In the genomic region with DNA sequence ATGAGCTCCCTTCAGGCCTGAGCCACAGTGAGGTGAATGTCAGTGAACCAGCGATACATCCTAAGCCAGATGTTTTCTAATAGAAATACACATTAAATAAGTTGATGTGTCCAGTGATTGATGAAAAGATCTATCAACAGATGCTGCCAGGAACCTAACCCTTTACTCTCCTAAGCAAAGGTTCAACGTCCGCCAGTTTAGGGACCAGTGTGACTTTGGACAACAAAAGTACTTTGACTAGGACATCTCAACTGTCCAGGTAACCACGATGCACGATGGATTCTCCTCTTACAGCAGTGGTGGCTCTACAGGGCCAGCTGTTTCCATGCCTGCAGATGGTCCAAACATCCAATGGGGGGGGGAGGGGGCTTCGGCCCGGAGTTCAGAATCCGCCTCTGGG, we compare ENCODE assay signal across 27 mouse cellular contexts. TPM values are rescaled to one million over a fixed set of nuclear protein-coding genes. Genes with fewer than 3 reads are reported as not detected.
DNase-seq lines count a peak whose midpoint lies in the region; ATAC-seq and TF ChIP-seq lines count a peak whose summit lies in the region.
"Had no signal": no experiment of that assay in that cellular context is flagged by ENCODE, and none has a peak within 500 bp of the region (broad histone marks: within the 10 kb centered on the region; RNA-seq: fewer than 3 reads in every experiment).

No protein-coding gene starts in this region.

- TF ChIP-seq EP300 in heart, adult 2 months (IDR thresholded peaks at IDR 0.05; ENCODE audit: insufficient read depth, low read depth, low read length) = no peak

- peaks cover 1% of the 10 kb centered on the region; the same call in 1 of the 2 replicates for H3K79me2 ChIP-seq in heart, adult 2 months (replicated peaks; ENCODE audit: control insufficient read depth, insufficient read depth, low read length)
- peaks cover 66% of the 10 kb centered on the region for H3K79me2 ChIP-seq in liver, adult 2 months (ENCODE audit: control insufficient read depth, insufficient read depth, low read length)

- no peak for DNase-seq in gastrocnemius, adult 2 months
- no peak for DNase-seq in gastrocnemius, postnatal 25 days
- DNase-seq in heart, adult 2 months = no peak
- no peak for DNase-seq in heart, adult 9 months (ENCODE audit: low spot score in 2 of 2)
- peak; percentile 82 for DNase-seq in liver, adult 2 months (ENCODE audit: extremely low read depth, low read depth, low spot score)
- DNase-seq: adrenal gland, adult 8-10 months; B cell, adult 2 months; cerebellum, adult 11 months; cerebellum, adult 18-20 months; cerebellum, adult 8-10 months; cerebellum, adult 9-11 months; cerebellum, postnatal 14 days; cerebellum, postnatal 36 days; embryo, embryonic 11 days had no signal

- no peak overlapping the region for H3K4me3 ChIP-seq in gastrocnemius, adult 2 months
- H3K4me3 ChIP-seq in heart, adult 2 months = no peak overlapping the region
- no peak overlapping the region for H3K4me3 ChIP-seq in liver, adult 2 months (ENCODE audit: insufficient read depth, low read depth, low read length)
- no peak overlapping the region for H3K4me3 ChIP-seq in liver, embryonic 12.5 days
- H3K4me3 ChIP-seq: embryonic facial prominence, embryonic 13.5 days; embryonic facial prominence, embryonic 15.5 days; erythroblast, embryonic 14.5 days; forebrain, embryonic 10.5 days; forebrain, embryonic 12.5 days had no signal

- H3K27me3 ChIP-seq in heart, adult 2 months (ENCODE audit: control insufficient read depth, insufficient read depth, low read length) = no peaks in the 10 kb centered on the region
- H3K27me3 ChIP-seq in liver, adult 2 months (ENCODE audit: control insufficient read depth, insufficient read depth, low read length) = no peaks in the 10 kb centered on the region
- no peaks in the 10 kb centered on the region for H3K27me3 ChIP-seq in liver, embryonic 12.5 days (replicated peaks)
- H3K27me3 ChIP-seq: CH12.LX; embryonic facial prominence, embryonic 13.5 days; embryonic facial prominence, embryonic 15.5 days; Patski had no signal

- no peaks in the 10 kb centered on the region for H3K9me3 ChIP-seq in liver, embryonic 12.5 days (replicated peaks)
- H3K9me3 ChIP-seq: embryonic facial prominence, embryonic 13.5 days; embryonic facial prominence, embryonic 15.5 days; forebrain, embryonic 10.5 days; forebrain, embryonic 12.5 days; G1E had no signal

- no peak overlapping the region for H3K4me2 ChIP-seq in liver, embryonic 12.5 days
- H3K4me2 ChIP-seq: embryonic facial prominence, embryonic 13.5 days; embryonic facial prominence, embryonic 15.5 days; forebrain, embryonic 12.5 days had no signal

- no peak overlapping the region for H3K9ac ChIP-seq in heart, adult 2 months (ENCODE audit: low read depth, low read length)
- no peak overlapping the region for H3K9ac ChIP-seq in liver, adult 2 months (ENCODE audit: low read depth, low read length)
- H3K9ac ChIP-seq in liver, embryonic 12.5 days = no peak overlapping the region
- H3K9ac ChIP-seq: embryonic facial prominence, embryonic 13.5 days; embryonic facial prominence, embryonic 15.5 days; forebrain, embryonic 12.5 days had no signal

- ATAC-seq in liver, embryonic 12.5 days = no peak
- ATAC-seq: activated CD4-positive, CD25-positive, alpha-beta regulatory T cell, adult 4 months; CD4-positive, CD25-positive, alpha-beta regulatory T cell, adult 4 months; forebrain, embryonic 14.5 days; forebrain, embryonic 16.5 days; Patski had no signal

- 95% methylated on average over 8 of the region's 8 CpGs for WGBS in heart, adult 2 months
- 51% methylated on average over 8 of the region's 8 CpGs for WGBS in liver, adult 2 months
- WGBS in liver, embryonic 12.5 days (ENCODE audit: insufficient replicate concordance) = 84% methylated on average over 8 of the region's 8 CpGs

- H3K27ac ChIP-seq in gastrocnemius, adult 2 months = peak overlapping the region; percentile 74
- H3K27ac ChIP-seq in heart, adult 2 months = peak overlapping the region; percentile 45; the same call in 1 of the 2 replicates
- H3K27ac ChIP-seq in liver, adult 2 months (replicated peaks; ENCODE audit: insufficient read depth, low read depth, low read length) = no peak overlapping the region; the same call in 1 of the 2 replicates
- H3K27ac ChIP-seq in liver, embryonic 12.5 days = no peak overlapping the region
- H3K27ac ChIP-seq: embryonic facial prominence, embryonic 13.5 days; embryonic facial prominence, embryonic 15.5 days; forebrain, embryonic 10.5 days; forebrain, embryonic 12.5 days had no signal

- TF ChIP-seq CTCF in gastrocnemius, adult 2 months (IDR thresholded peaks at IDR 0.05) = no peak
- no peak for TF ChIP-seq CTCF in heart, adult 2 months (IDR thresholded peaks at IDR 0.05)
- TF ChIP-seq CTCF in liver, adult 2 months (IDR thresholded peaks at IDR 0.05; ENCODE audit: low read depth, low read length) = no peak

- H3K36me3 ChIP-seq in heart, adult 2 months (ENCODE audit: control insufficient read depth, insufficient read depth, low read length) = peaks cover 3% of the 10 kb centered on the region
- peaks cover 5% of the 10 kb centered on the region for H3K36me3 ChIP-seq in liver, adult 2 months (ENCODE audit: control insufficient read depth, insufficient read depth, low read length)
- peaks cover 36% of the 10 kb centered on the region for H3K36me3 ChIP-seq in liver, embryonic 12.5 days
- H3K36me3 ChIP-seq: forebrain, embryonic 12.5 days had no signal

- TF ChIP-seq POLR2A in heart, adult 2 months (IDR thresholded peaks at IDR 0.05; ENCODE audit: insufficient read depth, low read depth, low read length) = no peak
- TF ChIP-seq POLR2A in liver, adult 2 months (IDR thresholded peaks at IDR 0.05; ENCODE audit: extremely low read depth, insufficient read depth, low read length) = no peak

- peaks cover 27% of the 10 kb centered on the region for H3K4me1 ChIP-seq in heart, adult 2 months (ENCODE audit: control insufficient read depth, insufficient read depth, low read length)
- H3K4me1 ChIP-seq in liver, adult 2 months (ENCODE audit: control insufficient read depth, insufficient read depth, low read length) = peaks cover 17% of the 10 kb centered on the region
- peaks cover 57% of the 10 kb centered on the region for H3K4me1 ChIP-seq in liver, embryonic 12.5 days

- intact Hi-C loops in gastrocnemius, adult 2 months (cut with DNase I) = no loop called here
- intact Hi-C loops in heart, adult 2 months (cut with DNase I) = no loop called here

RNA-seq across cellular contexts. Expression of gene Pitpnm2, which starts 5.1 kb away (rescaled TPM):
- 10 to 100 TPM; 18.1 to 28.4 TPM for total RNA-seq in gastrocnemius, adult 2 months (2021)
- 10 to 100 TPM; 16.7 to 17.6 TPM for total RNA-seq in gastrocnemius, postnatal 25 days (2021)
- 10 to 100 TPM; 40.1 TPM for total RNA-seq in heart, adult 2 months (2021)
- 34.9 and 37.7 TPM in 2 replicates for polyA plus RNA-seq in heart, adult 2 months (2012; rRNA removed)
- 10.6 and 13.9 TPM in 2 replicates for total RNA-seq in liver, adult 2 months (2014; rRNA removed)
- 25.5 and 30.3 TPM in 2 replicates for polyA plus RNA-seq in liver, adult 2 months (2012; rRNA removed)
- 2.5 and 3.7 TPM in 2 replicates for polyA plus RNA-seq in liver, embryonic 12.5 days (2016; fragmentation: Nextera tagmentation; extraction: Ambion mirVana)

Comparison
In these comparisons a context has a peak if more than half of its experiments do, and no peak if none do; other contexts are left out.
1. H3K27ac ChIP-seq: peak in gastrocnemius, adult 2 months (single experiment) and heart, adult 2 months (single experiment); none in liver, adult 2 months (single experiment) and liver, embryonic 12.5 days (single experiment).